Mouse (Mus musculus) limb, embryonic 12.5 days (tissue): ENCODE data around the gene Tmc8. TPM values are rescaled to one million over a fixed set of nuclear protein-coding genes. Genes with fewer than 3 reads are reported as not detected.
A peak's percentile ranks its signal among the peaks of the same experiment; 100 is the strongest.

Experiments
- ATAC-seq: fragments of 200-750 bp; cut with Nextera tagmentation; 2 replicates; pipeline ENCODE4 v1.8.0; 2017; ENCODE audit warnings: low read depth, moderate TSS enrichment; ENCODE audit not compliant: insufficient number of reproducible peaks, insufficient read depth, low FRiP score, low TSS enrichment
- H3K27ac ChIP-seq: fragments of 300-500 bp; sonication (generic); 2 replicates; pipeline ENCODE4 v1.5.1; 2016; ENCODE audit warnings: mild to moderate bottlenecking, moderate library complexity
- H3K27me3 ChIP-seq: fragments of 300-500 bp; sonication (generic); 2 replicates; pipeline ENCODE4 v1.6.1; 2016; ENCODE audit warnings: mild to moderate bottlenecking, moderate library complexity
- H3K36me3 ChIP-seq: fragments of 300-500 bp; sonication (generic); 2 replicates; pipeline ENCODE4 v1.6.1; 2016; ENCODE audit warnings: mild to moderate bottlenecking, moderate library complexity
- H3K4me1 ChIP-seq: fragments of 300-500 bp; sonication (generic); replicated peaks from 2 replicates; pipeline ENCODE4 v1.6.1; 2016
- H3K4me2 ChIP-seq: fragments of 300-500 bp; sonication (generic); 2 replicates; pipeline ENCODE4 v1.6.1; 2016; ENCODE audit warnings: mild to moderate bottlenecking, moderate library complexity
- H3K4me3 ChIP-seq: fragments of 300-500 bp; sonication (generic); replicated peaks from 2 replicates; pipeline ENCODE4 v1.5.1; 2016; ENCODE audit warnings: mild to moderate bottlenecking
- H3K9ac ChIP-seq: fragments of 300-500 bp; sonication (generic); replicated peaks from 2 replicates; pipeline ENCODE4 v1.6.1; 2016; ENCODE audit warnings: mild to moderate bottlenecking, moderate library complexity
- H3K9me3 ChIP-seq: fragments of 300-500 bp; sonication (generic); 2 replicates; pipeline ENCODE4 v1.6.1; 2016; ENCODE audit warnings: mild to moderate bottlenecking, moderate library complexity
- WGBS: fragments of 180-500 bp; shearing (Covaris S2); methylation state at CpG from one replicate; pipeline ENCODE4 v1.1.7; 2016; 5-methylcytosine and 5-hydroxymethylcytosine counted together
- polyA plus RNA-seq: library from polyadenylated mRNA; unstranded; fragments of >200 nt; fragmentation: Nextera tagmentation; extraction: Ambion mirVana; gene quantifications from 2 replicates; pipeline ENCODE4 v1.2.1, GENCODE M21; 2016

The Tmc8 gene
- polyA plus RNA-seq, 1 experiment from 2014 or later = 0.53 TPM

- H3K9ac ChIP-seq = peak within 1 kb of the TSS; percentile 40; the same call in 1 of the 2 replicates
Observed at GRCm38 (mm10) chr11:117797511-117798159, 15.8 kb downstream of the Tmc8 start, which contains the start of gene 6030468B19Rik. TSS of gene 6030468B19Rik (plus strand) at chr11:117797660.

GRCm38 (mm10) chr11:117798160-117798541 lies 16.3 kb downstream of the Tmc8 start:
- H3K9ac ChIP-seq = peak overlapping the region; percentile 40; the same call in 1 of the 2 replicates
- no peaks in the 10 kb centered on the region for H3K36me3 ChIP-seq
- no peak overlapping the region for H3K27ac ChIP-seq
- ATAC-seq = no peak
- H3K4me1 ChIP-seq = peaks cover 16% of the 10 kb centered on the region
- no peak overlapping the region for H3K4me2 ChIP-seq
- WGBS = 43% methylated on average over 2 of the region's 2 CpGs
- H3K4me3 ChIP-seq = no peak overlapping the region
- H3K9me3 ChIP-seq = no peaks in the 10 kb centered on the region
- H3K27me3 ChIP-seq = peaks cover 5% of the 10 kb centered on the region

More at GRCm38 (mm10) chr11:117797511-117798159, 15.8 kb downstream of the Tmc8 start, which contains the start of gene 6030468B19Rik:
- ATAC-seq = no peak
- Histone ChIP-seq H3K27me3 (peaks cover 6% of the 10 kb centered on the region), H3K4me2 (no peak within 1 kb of the TSS), H3K9me3 (no peaks in the 10 kb centered on the region), H3K36me3 (no peaks in the 10 kb centered on the region), H3K4me3 (no peak within 1 kb of the TSS), H3K4me1 (peaks cover 17% of the 10 kb centered on the region), H3K27ac (no peak within 1 kb of the TSS)
- WGBS = 52% methylated on average over 9 of the region's 9 CpGs

GRCm38 (mm10) chr11:117799174-117799573 lies 17.3 kb downstream of the Tmc8 start:
- no peak for ATAC-seq
- Histone ChIP-seq H3K27me3 (peaks cover 4% of the 10 kb centered on the region; the same call in 1 of the 2 replicates), H3K27ac (no peak overlapping the region), H3K4me3 (no peak overlapping the region), H3K4me1 (peaks cover 13% of the 10 kb centered on the region), H3K36me3 (no peaks in the 10 kb centered on the region), H3K4me2 (no peak overlapping the region), H3K9ac (no peak overlapping the region), H3K9me3 (no peaks in the 10 kb centered on the region)
- WGBS = 65% methylated on average over 5 of the region's 5 CpGs

- Histone ChIP-seq H3K9ac (no peak overlapping the region), H3K4me3 (no peak overlapping the region), H3K27ac (no peak overlapping the region), H3K4me2 (no peak overlapping the region), H3K27me3 (peaks cover 4% of the 10 kb centered on the region; the same call in 1 of the 2 replicates), H3K36me3 (no peaks in the 10 kb centered on the region), H3K4me1 (peaks cover 12% of the 10 kb centered on the region), H3K9me3 (no peaks in the 10 kb centered on the region)
- 83% methylated on average over 7 of the region's 7 CpGs for WGBS
- ATAC-seq = no peak
Observed at GRCm38 (mm10) chr11:117800038-117800437, 18.2 kb downstream of the Tmc8 start.

- Histone ChIP-seq H3K9ac (no peak overlapping the region), H3K27me3 (peaks cover 4% of the 10 kb centered on the region; the same call in 1 of the 2 replicates), H3K27ac (no peak overlapping the region), H3K36me3 (no peaks in the 10 kb centered on the region), H3K4me3 (no peak overlapping the region), H3K4me2 (no peak overlapping the region), H3K9me3 (no peaks in the 10 kb centered on the region), H3K4me1 (peaks cover 12% of the 10 kb centered on the region)
- ATAC-seq = no peak
- 64% methylated on average over 7 of the region's 7 CpGs for WGBS
Observed at GRCm38 (mm10) chr11:117801650-117802049, 19.8 kb downstream of the Tmc8 start.

GRCm38 (mm10) chr11:117803166-117803688 lies 21.4 kb downstream of the Tmc8 start:
- Histone ChIP-seq H3K36me3 (no peaks in the 10 kb centered on the region), H3K9me3 (no peaks in the 10 kb centered on the region), H3K4me1 (peaks cover 8% of the 10 kb centered on the region), H3K9ac (no peak overlapping the region), H3K27ac (no peak overlapping the region), H3K4me2 (no peak overlapping the region), H3K4me3 (no peak overlapping the region), H3K27me3 (peaks cover 4% of the 10 kb centered on the region; the same call in 1 of the 2 replicates)
- 86% methylated on average over 3 of the region's 3 CpGs for WGBS
- no peak for ATAC-seq

GRCm38 (mm10) chr11:117806781-117807180 lies 24.9 kb downstream of the Tmc8 start:
- H3K9ac ChIP-seq = no peak overlapping the region
- H3K27me3 ChIP-seq = no peaks in the 10 kb centered on the region
- peaks cover under 1% of the 10 kb centered on the region; the same call in 1 of the 2 replicates for H3K36me3 ChIP-seq
- H3K9me3 ChIP-seq = no peaks in the 10 kb centered on the region
- WGBS = 93% methylated on average over 6 of the region's 6 CpGs
- H3K27ac ChIP-seq = no peak overlapping the region
- H3K4me1 ChIP-seq = peaks cover 23% of the 10 kb centered on the region
- H3K4me3 ChIP-seq = no peak overlapping the region
- no peak for ATAC-seq
- no peak overlapping the region for H3K4me2 ChIP-seq

GRCm38 (mm10) chr11:117809407-117810311 lies 27.8 kb downstream of the Tmc8 start, which contains the start of the genes Gm20708 and Syngr2:
TSS of gene Gm20708 (plus strand) at chr11:117809668.
TSS of gene Syngr2 (plus strand) at chr11:117809668.
- no peaks in the 10 kb centered on the region for H3K27me3 ChIP-seq
- no peaks in the 10 kb centered on the region for H3K9me3 ChIP-seq
- H3K4me3 ChIP-seq = peak within 1 kb of the TSS; percentile 87
- peak within 1 kb of the TSS; percentile 99 for H3K4me2 ChIP-seq
- H3K27ac ChIP-seq = peak within 1 kb of the TSS; percentile 29; the same call in 1 of the 2 replicates
- under 1% methylated on average over 75 of the region's 75 CpGs for WGBS
- peaks cover 30% of the 10 kb centered on the region for H3K36me3 ChIP-seq
- H3K4me1 ChIP-seq = peaks cover 23% of the 10 kb centered on the region
- peak within 1 kb of the TSS; percentile 74 for H3K9ac ChIP-seq
- peak; percentile 27; the same call in 1 of the 2 replicates for ATAC-seq

GRCm38 (mm10) chr11:117810401-117811046 lies 28.6 kb downstream of the Tmc8 start:
- Histone ChIP-seq H3K36me3 (peaks cover 38% of the 10 kb centered on the region), H3K4me2 (peak overlapping the region; percentile 99), H3K4me1 (peaks cover 23% of the 10 kb centered on the region), H3K4me3 (peak overlapping the region; percentile 87), H3K9me3 (no peaks in the 10 kb centered on the region), H3K27ac (peak overlapping the region; percentile 29; the same call in 1 of the 2 replicates), H3K27me3 (no peaks in the 10 kb centered on the region), H3K9ac (peak overlapping the region; percentile 74; the same call in 1 of the 2 replicates)
- peak; percentile 71 for ATAC-seq
- WGBS = 1% methylated on average over 21 of the region's 21 CpGs

- ATAC-seq = no peak
Observed at GRCm38 (mm10) chr11:117813867-117814266, 32.0 kb downstream of the Tmc8 start.

More at GRCm38 (mm10) chr11:117813867-117814266, 32.0 kb downstream of the Tmc8 start:
- 88% methylated on average over 5 of the region's 5 CpGs for WGBS
- Histone ChIP-seq H3K9me3 (no peaks in the 10 kb centered on the region), H3K9ac (no peak overlapping the region), H3K4me3 (no peak overlapping the region), H3K27ac (no peak overlapping the region), H3K27me3 (no peaks in the 10 kb centered on the region), H3K4me2 (no peak overlapping the region), H3K36me3 (peaks cover 72% of the 10 kb centered on the region), H3K4me1 (peaks cover 23% of the 10 kb centered on the region)
